Mouse (Mus musculus) intestine, embryonic 16.5 days (tissue): ENCODE results near the gene Nckap1l. TPM values are rescaled to one million over a fixed set of nuclear protein-coding genes. Genes with fewer than 3 reads are reported as not detected.

Experiments used
- ATAC-seq: fragments of 200-750 bp; cut with Nextera tagmentation; 2 replicates; pipeline ENCODE4 v1.8.0; 2017; ENCODE audit warnings: moderate TSS enrichment, moderate library complexity
- H3K27ac ChIP-seq: fragments of 300-500 bp; sonication (generic); 2 replicates; pipeline ENCODE4 v1.5.1; 2014; ENCODE audit warnings: mild to moderate bottlenecking, low read length
- H3K27me3 ChIP-seq: fragments of 300-500 bp; sonication (generic); replicated peaks from 2 replicates; pipeline ENCODE4 v1.6.1; 2014; ENCODE audit warnings: low read length, control low read depth, mixed read lengths; ENCODE audit not compliant: control insufficient read depth, insufficient read depth
- H3K36me3 ChIP-seq: fragments of 300-500 bp; sonication (generic); 2 replicates; pipeline ENCODE4 v1.6.1; 2014; ENCODE audit warnings: low read length, control low read depth; ENCODE audit not compliant: control insufficient read depth, insufficient read depth
- H3K4me1 ChIP-seq: fragments of 300-500 bp; sonication (generic); 2 replicates; pipeline ENCODE4 v1.6.1; 2014; ENCODE audit warnings: low read length, control low read depth, mixed read lengths; ENCODE audit not compliant: control insufficient read depth, insufficient read depth
- H3K4me2 ChIP-seq: fragments of 300-500 bp; sonication (generic); 2 replicates; pipeline ENCODE4 v1.6.1; 2014; ENCODE audit warnings: low read depth, low read length, control low read depth
- H3K4me3 ChIP-seq: fragments of 300-500 bp; sonication (generic); 2 replicates; pipeline ENCODE4 v1.5.1; 2014; ENCODE audit warnings: mild to moderate bottlenecking, low read length
- H3K9ac ChIP-seq: fragments of 300-500 bp; sonication (generic); 2 replicates; pipeline ENCODE4 v1.6.1; 2014; ENCODE audit warnings: low read depth, low read length
- H3K9me3 ChIP-seq: fragments of 300-500 bp; sonication (generic); 2 replicates; pipeline ENCODE4 v1.6.1; 2016; ENCODE audit warnings: low read length, control low read depth; ENCODE audit not compliant: control insufficient read depth
- WGBS: fragments of 180-500 bp; shearing (Covaris S2); extraction: QIAGEN DNeasy Blood & Tissue Kit; methylation state at CpG from one replicate; pipeline ENCODE4 v1.1.7; 2014; 5-methylcytosine and 5-hydroxymethylcytosine counted together
- polyA plus RNA-seq: library from polyadenylated mRNA; unstranded; fragments of >200 nt; fragmentation: Nextera tagmentation; extraction: Ambion mirVana; gene quantifications from 2 replicates; pipeline ENCODE4 v1.2.1, GENCODE M21; 2015

The Nckap1l gene
- polyA plus RNA-seq, 1 experiment from 2014 or later, result 3.8 TPM

DNA sequence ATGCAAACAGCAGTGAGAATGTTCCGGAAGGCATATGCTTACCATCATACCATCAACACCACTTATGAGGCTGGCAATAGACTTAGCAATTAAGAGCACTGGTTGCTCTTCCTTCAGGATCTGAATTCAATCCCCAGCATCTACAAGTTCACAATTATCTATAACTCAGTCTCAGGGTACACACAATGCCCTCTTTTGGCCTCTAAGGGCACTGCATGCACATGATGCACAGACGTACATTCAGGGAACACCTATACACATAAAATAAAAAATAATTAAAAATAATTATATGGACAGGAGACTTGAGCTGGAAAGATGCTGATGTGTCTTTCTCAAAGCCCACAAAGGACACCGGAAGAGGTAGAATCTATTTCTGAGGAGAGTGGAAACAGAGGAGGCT, 94.4 kb downstream of the Nckap1l start:
- Histone ChIP-seq H3K9ac (no peak overlapping the region), H3K4me2 (no peak overlapping the region), H3K27ac (no peak overlapping the region), H3K36me3 (no peaks in the 10 kb centered on the region), H3K4me3 (no peak overlapping the region), H3K4me1 (no peaks in the 10 kb centered on the region), H3K9me3 (no peaks in the 10 kb centered on the region), H3K27me3 (no peaks in the 10 kb centered on the region)
- WGBS, result 79% methylated on average over 3 of the region's 3 CpGs
- no peak for ATAC-seq

Other genes starting within 250 kb of the Nckap1l start
- 60.0 and 70.4 TPM in 2 replicates for gene Cbx5, start 214.0 kb upstream of the Nckap1l start, polyA plus RNA-seq
- gene Hnrnpa1, start 213.4 kb upstream of the Nckap1l start, polyA plus RNA-seq, result 472 and 503 TPM in 2 replicates
- gene Nfe2, start 195.4 kb upstream of the Nckap1l start, polyA plus RNA-seq, result 3.4 and 5.2 TPM in 2 replicates
- gene Copz1, start 181.1 kb upstream of the Nckap1l start, polyA plus RNA-seq, result 297 and 298 TPM in 2 replicates
- gene Gpr84, start 143.2 kb upstream of the Nckap1l start, polyA plus RNA-seq, result 0.09 and 0.20 TPM in 2 replicates
- gene Zfp385a, start 113.7 kb upstream of the Nckap1l start, polyA plus RNA-seq, result 3.6 and 4.1 TPM in 2 replicates
- 40.3 and 43.0 TPM in 2 replicates for gene Itga5, start 87.0 kb upstream of the Nckap1l start, polyA plus RNA-seq
- not detected in 2 replicates for gene Gtsf1, start 23.3 kb upstream of the Nckap1l start, polyA plus RNA-seq
- gene Gtsf2, start 5.3 kb upstream of the Nckap1l start, polyA plus RNA-seq, result not detected in 2 replicates
- gene Pde1b, start 49.2 kb downstream of the Nckap1l start, polyA plus RNA-seq, result 5.1 and 5.8 TPM in 2 replicates
- 7.5 and 8.4 TPM in 2 replicates for gene Ppp1r1a, start 84.2 kb downstream of the Nckap1l start, polyA plus RNA-seq
- gene Glycam1, start 111.3 kb downstream of the Nckap1l start, polyA plus RNA-seq, result not detected in 2 replicates